Mouse (Mus musculus): ENCODE data around the gene Tsc22d3.

- TF ChIP-seq CTCF (IDR thresholded peaks at IDR 0.05; ENCODE audit: control insufficient read depth, insufficient read depth, insufficient read length) (no peak), USF1 (IDR thresholded peaks at IDR 0.05; ENCODE audit: low read depth) (no peak), MYOD1 (IDR thresholded peaks at IDR 0.05; ENCODE audit: control insufficient read depth, insufficient read length, low read depth) (no peak), MYOG (IDR thresholded peaks at IDR 0.05; ENCODE audit: control insufficient read depth, extremely low read depth, insufficient read length) (no peak), MAX (IDR thresholded peaks at IDR 0.05) (no peak), FOSL1 (IDR thresholded peaks at IDR 0.05; ENCODE audit: insufficient read depth, low read length, poor library complexity, severe bottlenecking) (no peak)
Observed at GRCm38 (mm10) chrX:140500306-140500705, 100.2 kb downstream of the Tsc22d3 start.
